Mouse (Mus musculus): ENCODE results near the gene Htr6. TPM values are rescaled to one million over a fixed set of nuclear protein-coding genes. Genes with fewer than 3 reads are reported as not detected.

The Htr6 gene
- total RNA-seq (2023): not detected

GRCm38 (mm10) chr4:139075041-139075711 lies at the start of gene Htr6:
TSS of gene Htr6 (minus strand) at chr4:139075570.

DNA sequence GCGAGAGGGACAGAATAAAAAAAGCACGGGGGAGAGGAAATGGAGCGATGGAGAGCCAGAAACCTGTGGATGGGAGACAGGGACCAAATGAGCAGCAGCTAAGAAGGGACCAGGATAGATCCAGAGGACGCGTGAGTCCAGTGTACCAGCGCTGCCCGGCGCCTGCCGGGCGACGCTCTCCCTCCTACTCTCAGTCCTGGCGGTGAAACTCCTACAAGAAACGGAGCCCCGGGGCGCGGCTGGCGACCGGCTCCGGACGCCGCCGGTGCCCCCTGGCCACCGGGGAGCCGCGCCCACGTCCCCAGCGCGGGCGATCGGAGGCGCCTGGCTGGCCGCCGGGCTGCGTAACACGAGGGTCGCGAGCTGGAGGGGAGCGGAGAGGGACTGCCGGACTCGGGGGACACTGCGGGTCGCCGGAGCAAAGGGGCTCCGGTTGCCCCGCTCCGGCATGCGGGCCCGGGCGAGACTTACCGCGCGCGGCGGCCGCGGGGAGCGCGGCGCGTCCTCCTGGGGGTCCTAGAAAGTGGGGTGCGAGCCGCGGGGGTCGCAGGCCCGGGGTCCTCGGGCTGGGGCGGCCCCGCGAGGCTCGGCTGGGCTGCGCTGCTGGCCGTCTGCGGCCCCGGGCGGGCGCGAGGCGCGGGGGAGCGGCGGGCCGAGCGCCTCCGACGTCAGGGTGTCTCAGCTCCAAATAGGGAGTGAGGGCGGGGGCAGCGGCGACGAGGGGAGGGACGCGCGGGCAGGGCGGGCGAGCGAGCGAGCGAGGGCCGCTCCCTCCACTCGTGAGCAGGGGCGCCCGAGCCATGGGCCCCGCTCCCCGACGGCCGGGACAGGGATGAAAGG lies 17.2 kb upstream of the Htr6 start, which contains the start of gene Nbl1:
TSS of gene Nbl1 (minus strand) at position 638 of the 840 bp plus-strand sequence.

Other genes starting within 250 kb of the Htr6 start
- gene Pla2g5, start 212.1 kb downstream of the Htr6 start, total RNA-seq (2023): 1 to 10 TPM; 1.4 to 1.7 TPM
- gene Gm13030, start 201.6 kb downstream of the Htr6 start, total RNA-seq (2023): not detected
- gene Pla2g2e, start 197.6 kb downstream of the Htr6 start, total RNA-seq (2023): not detected
- 10 to 100 TPM; 18.1 to 18.9 TPM for gene Otud3, start 161.6 kb downstream of the Htr6 start, total RNA-seq (2023)
- not detected for gene Rnf186, start 108.5 kb downstream of the Htr6 start, total RNA-seq (2023)
- gene Tmco4, start 102.7 kb downstream of the Htr6 start, total RNA-seq (2023): 10 to 100 TPM in 1 of 2 experiments, 1 to 10 TPM in 1; 9.2 to 11.4 TPM
- gene Nbl1, start 17.4 kb upstream of the Htr6 start, total RNA-seq (2023): under 1 TPM; 0.75 to 0.82 TPM
- gene Minos1, start 55.5 kb upstream of the Htr6 start, total RNA-seq (2023): 100 to 1,000 TPM; 102 to 108 TPM
- 100 to 1,000 TPM; 593 to 594 TPM for gene Capzb, start 117.3 kb upstream of the Htr6 start, total RNA-seq (2023)
- 1 to 10 TPM; 5.6 to 9.2 TPM for gene Pqlc2, start 235.1 kb upstream of the Htr6 start, total RNA-seq (2023)
- 1 to 10 TPM; 5.9 to 7.9 TPM for gene Akr7a5, start 235.2 kb upstream of the Htr6 start, total RNA-seq (2023)